Mouse (Mus musculus) natural killer cell, adult 2 months (primary cell): ENCODE data around the gene Rnf43.

Experiments used
- DNase-seq, 2 experiments: peaks; one replicate each; pipeline ENCODE4 v3.0.0; 2022; ENCODE audit warnings: low spot score in 2 of 2

The Rnf43 gene

GRCm38 (mm10) chr11:87662407-87662806 is at the start of gene Rnf43:
Gene Rnf43 (plus strand): TSS chr11:87662722.
- DNase-seq = peak; percentile 83 to 91

DNA sequence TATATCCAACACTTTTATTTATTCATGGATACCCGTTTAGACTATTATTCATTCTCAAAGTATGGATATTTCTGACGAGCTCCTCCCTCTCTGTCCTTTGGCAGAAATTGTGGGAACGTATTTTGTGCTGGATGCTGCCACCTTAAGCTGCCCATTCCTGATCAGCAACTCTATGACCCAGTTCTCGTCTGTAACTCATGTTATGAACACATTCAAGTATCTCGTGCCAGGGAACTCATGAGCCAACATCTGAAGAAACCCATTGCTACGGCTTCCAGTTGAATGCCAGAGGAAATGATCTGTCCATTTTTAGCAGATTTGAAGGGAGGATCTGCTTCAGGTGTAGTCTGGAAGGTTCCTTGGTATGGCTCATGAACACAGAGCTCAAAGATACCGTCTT is 48.5 kb upstream of the Rnf43 start:
- no peak for DNase-seq

GRCm38 (mm10) chr11:87615551-87615950 is 47.0 kb upstream of the Rnf43 start:
- DNase-seq = no peak

- no peak for DNase-seq
Measured at GRCm38 (mm10) chr11:87615952-87616351, 46.6 kb upstream of the Rnf43 start.

DNA sequence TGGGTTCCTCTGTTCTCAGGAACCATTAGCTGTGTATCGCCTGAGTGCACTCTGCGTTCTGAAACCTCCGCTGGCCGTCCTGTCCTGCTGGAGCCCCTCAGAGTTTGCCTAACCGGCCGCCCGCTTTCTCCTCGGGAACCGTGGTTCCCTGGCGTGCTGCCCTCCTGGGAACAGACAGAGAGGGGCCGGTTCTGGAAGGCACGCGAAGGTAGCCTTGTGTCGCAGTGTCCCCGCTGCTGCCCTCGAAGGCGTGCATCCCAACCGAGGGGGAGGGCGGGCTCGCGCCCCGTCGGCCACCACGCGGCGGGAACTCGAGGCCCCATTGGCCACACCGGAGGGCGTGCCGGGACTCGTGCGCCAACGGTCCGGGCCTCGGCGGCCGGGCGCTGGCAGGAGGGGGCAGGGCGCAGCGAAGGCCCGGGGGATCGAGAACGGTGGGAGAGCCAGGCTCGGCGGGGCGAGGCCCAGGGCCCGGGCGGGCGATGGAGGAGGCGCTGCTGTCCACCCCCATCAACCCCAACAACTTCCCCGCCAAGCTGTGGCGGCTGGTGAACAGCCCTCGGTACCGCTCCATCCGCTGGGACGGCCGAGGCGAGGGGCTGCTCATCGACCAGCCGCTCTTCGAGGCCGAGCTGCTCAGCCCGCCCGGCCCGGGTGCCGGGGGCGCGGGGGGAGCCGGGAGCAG is 45.6 kb upstream of the Rnf43 start, which contains the start of gene Hsf5:
Hsf5 (plus strand) TSS at position 375 of the 685 bp plus-strand sequence.
- no peak for DNase-seq

DNA sequence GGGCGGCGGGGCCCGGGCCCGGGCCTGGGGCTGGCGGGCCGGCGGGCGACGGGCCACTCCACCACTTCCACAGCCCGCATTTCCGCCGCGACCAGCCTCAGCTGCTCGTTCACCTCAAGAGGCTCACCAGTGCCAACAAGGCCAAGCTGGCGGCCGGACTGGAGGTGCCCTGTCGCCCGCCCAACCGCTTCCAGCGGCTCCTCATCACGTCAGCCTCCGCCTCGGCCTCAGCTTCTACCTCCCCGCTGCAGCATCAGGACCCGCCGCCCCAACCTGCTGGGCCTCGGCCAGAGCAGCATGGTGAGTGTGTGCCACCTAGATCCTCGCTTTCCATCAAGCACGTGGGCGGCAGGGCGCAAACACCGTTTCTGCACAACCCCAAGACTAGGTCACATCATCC is 44.9 kb upstream of the Rnf43 start:
- DNase-seq = no peak

GRCm38 (mm10) chr11:87623160-87623559 is 39.4 kb upstream of the Rnf43 start:
- no peak for DNase-seq

GRCm38 (mm10) chr11:87629859-87630258 is 32.7 kb upstream of the Rnf43 start:
- peak; percentile 29 to 51 for DNase-seq

GRCm38 (mm10) chr11:87638793-87639192 is 23.7 kb upstream of the Rnf43 start:
- no peak for DNase-seq

GRCm38 (mm10) chr11:87639206-87639605 is 23.3 kb upstream of the Rnf43 start:
- peak; percentile 44 to 47 for DNase-seq

DNA sequence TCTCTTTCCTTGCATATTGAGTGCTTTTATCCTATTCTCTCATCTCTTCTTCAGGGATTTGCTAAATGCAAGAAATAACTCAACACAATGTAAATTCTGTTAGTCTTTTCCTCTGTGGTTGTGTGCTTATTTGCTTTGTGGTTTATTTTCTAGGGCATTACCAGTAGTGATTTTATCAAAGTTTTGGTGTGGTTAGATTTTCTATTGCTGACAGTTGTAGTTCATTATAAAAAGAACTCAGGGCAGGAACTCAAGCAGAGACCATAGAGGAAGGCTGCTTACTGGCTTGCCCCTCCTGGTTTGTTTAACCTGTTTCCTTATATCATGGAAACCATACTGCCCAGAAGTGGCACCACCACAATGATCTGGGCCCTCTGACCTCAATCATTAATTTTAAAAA is 19.7 kb upstream of the Rnf43 start:
- no peak for DNase-seq

DNA sequence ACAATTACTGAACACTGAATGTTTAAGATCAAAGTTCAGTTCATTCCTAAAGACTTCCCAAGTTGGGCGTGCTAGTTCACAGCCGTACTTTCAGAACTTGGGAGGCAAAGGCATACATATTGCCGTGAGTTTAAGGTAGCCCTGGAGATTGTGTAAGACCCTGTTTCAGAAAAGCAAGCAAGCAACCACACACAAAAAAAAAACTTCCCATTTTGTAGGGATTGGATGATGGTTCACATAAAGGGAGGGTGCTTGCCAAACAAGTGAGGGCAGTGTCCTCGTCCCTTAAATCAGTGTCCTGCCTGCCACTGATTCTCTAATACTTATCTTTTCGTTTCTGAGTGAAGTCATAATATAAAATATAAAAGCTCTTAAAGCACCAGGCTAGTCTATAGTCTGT is 7.8 kb upstream of the Rnf43 start:
- no peak for DNase-seq

DNA sequence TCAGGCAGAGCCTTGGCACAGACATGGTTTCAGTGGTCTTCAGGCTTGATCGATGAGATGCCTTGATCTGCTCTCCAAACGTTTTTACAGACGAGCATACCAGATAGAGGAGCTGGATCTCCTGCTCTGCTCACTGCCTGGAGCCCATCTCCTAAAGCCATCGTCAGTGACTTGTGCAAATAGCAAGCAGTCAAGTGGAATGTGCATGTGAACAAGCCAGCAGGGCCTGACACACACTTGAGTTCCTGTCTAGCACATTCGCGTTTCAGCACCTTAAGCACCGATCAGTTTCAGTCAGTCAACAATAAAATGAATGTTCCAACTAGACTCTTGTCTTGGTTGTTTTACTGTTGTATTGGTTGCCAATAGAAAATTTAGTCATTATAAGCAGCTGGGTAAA is 3.3 kb upstream of the Rnf43 start:
- DNase-seq = no peak

DNA sequence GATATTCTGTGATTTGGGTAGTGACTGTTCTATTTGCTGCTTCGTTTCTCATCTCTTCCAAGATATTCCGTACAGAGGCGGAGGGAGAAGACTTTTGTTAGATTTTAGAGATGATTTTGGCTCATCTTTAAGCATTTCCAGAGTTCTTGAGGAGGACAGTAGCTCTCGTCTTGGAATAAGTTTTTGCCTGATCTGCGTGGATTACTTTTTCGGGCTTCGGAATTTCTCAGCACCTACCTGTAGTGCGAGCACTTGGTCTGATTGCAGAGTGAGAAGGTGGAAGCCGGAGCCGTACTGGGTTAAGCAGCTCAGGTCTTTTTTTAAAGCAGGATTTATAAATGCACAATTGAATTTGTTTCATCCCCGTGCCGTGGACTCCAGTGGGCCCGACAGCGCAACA is 300 bp downstream of the Rnf43 start:
- DNase-seq = no peak

DNA sequence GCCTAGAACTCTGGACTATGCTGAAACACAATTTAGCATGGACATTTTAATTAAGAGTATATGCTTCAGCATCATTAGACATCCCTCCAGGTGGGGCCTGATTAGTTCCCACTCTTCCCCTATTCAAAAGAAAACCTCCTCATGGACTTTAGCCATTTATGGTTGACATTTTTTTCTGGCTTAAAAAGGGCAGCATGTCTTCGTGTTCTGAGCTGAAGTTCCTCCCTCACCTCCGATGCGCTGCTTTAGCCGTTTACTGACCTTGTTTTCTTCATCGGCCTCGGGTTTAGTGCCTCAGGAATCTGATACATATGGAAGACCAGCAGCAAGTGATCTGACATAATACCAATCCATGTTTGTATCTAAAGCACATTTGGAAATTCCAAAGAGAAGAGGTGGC is 1.4 kb downstream of the Rnf43 start:
- no peak for DNase-seq

GRCm38 (mm10) chr11:87664521-87664920 is 2.0 kb downstream of the Rnf43 start:
- no peak for DNase-seq

DNA sequence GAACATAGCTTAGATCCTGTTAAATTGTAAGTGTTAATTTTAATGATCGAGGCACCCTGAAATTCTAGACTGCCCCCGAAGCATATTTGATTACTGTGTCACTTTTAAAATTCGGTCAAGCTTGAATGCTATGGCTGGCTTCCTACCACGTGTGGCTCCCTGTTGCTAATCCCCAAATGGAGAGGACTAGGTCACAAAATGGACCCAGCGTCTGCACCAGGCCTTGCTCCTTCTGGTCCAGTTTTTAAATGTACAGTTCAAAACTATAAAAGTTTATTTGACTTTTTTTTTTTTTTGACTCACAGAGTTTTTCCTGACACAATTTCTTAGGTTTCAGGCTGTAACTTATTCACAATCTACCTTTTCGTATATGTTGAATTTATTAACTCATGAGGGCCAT is 2.7 kb downstream of the Rnf43 start:
- no peak for DNase-seq

- no peak for DNase-seq
Measured at GRCm38 (mm10) chr11:87665658-87666057, 3.1 kb downstream of the Rnf43 start.

DNA sequence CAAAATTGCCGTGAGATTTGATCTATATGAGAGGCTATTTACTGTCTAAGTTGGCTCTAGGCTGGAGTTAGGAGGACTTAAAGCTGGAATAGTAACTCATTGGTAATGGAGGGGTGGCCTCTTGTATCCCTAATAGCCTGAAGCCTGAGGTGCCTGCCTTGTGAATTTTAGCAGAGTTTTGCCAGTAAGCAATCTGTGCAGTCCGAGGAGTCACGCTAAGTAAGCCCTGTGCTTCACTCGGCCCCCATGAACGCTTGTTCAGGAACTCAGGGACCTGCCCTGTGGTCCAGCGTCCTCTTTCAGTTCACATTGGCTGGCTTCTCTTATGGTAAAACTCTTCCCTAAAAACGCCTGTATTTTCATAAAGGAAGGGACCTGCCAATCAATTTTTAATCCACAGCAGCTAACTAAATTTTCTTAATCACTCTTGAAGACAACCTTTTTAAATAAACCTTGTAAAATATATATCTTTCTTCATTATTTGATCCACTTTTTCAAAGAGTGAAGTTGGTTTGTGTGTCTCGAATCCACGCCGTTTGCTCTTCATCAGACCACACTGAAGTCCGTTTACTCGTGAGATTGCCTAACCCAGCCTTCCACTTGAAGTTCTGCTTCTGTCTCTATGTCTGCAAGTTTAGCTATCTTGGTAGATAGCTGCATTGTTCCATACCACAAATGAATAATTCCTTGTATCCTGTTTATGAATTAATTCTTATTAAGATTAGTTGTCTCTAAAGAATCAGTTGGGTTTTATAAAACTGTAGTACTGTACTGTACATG is 3.9 kb downstream of the Rnf43 start:
- no peak for DNase-seq

DNA sequence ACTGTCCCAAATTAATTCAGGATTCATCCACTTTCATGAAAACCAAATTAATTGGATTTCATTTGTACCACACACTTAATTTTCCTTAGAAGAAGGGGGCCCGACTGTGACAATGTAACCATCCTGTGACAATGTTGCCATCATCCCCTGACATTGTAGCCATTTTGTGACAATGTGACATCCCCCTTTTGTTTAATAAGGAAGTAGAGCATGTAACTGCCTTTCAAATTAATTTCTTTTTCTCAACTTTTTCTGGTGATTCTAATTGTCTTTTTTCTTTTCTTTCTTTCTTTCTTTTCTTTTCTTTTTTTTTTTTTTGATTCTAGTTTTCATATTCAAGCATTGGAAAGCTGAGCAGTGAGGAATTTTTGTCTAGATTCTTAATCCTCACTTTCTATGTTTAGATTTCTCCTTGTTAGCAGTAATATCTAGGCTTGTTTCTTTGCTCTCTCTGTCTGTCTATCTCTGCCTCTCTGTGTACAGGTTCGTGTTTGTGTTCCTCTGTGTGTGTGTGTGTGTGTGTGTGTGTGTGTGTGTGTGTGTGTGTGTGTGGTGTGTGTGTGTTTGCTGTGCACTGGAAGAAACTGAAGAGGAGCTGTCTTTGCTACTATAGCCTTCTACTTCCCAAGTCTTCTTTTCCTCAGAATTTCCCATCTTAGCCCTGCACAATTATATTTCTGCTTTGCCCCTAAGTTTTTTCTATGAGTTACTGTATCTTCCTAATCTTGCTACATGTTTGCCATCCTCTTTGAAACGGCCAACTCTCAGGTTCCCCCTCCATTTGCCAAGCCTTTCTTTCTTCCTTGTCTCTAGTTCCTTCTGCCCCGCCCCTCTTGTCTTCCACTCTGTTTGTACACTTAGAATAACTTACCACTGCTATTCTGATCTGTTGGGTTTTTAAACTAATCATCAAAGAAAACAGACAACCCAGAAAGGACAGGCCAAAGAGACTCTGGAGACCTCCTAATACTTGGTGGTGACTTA is 4.9 kb downstream of the Rnf43 start:
- no peak for DNase-seq

GRCm38 (mm10) chr11:87673282-87673681 is 10.8 kb downstream of the Rnf43 start:
- no peak for DNase-seq

GRCm38 (mm10) chr11:87675606-87676005 is 13.1 kb downstream of the Rnf43 start:
- no peak for DNase-seq
